Comparison of ENCODE assay signal across 8 mouse cellular contexts in genomic region chr16:13867406-13867805, GRCm38 (mm10). TPM values are rescaled to one million over a fixed set of nuclear protein-coding genes. Genes with fewer than 3 reads are reported as not detected.
A peak's percentile ranks its signal among the peaks of the same experiment; 100 is the strongest.
DNase-seq lines count a peak whose midpoint lies in the region; ATAC-seq lines count a peak whose summit lies in the region.
"Not testable (repeated sequence)": the region's sequence is repeated elsewhere in the genome, so short reads cannot be mapped to it uniquely, and the experiment has no call there.

No protein-coding gene starts in this region.

- peaks cover 38% of the 10 kb centered on the region for H3K36me3 ChIP-seq in forebrain, embryonic 10.5 days (replicated peaks)
- H3K36me3 ChIP-seq in heart, embryonic 16.5 days (ENCODE audit: control insufficient read depth, insufficient read depth): peaks cover 14% of the 10 kb centered on the region
- not testable (repeated sequence) for H3K36me3 ChIP-seq in midbrain, embryonic 16.5 days (ENCODE audit: control insufficient read depth, insufficient read depth, low read length)

- peak overlapping the region; percentile 53 for H3K4me3 ChIP-seq in forebrain, embryonic 10.5 days
- H3K4me3 ChIP-seq in heart, embryonic 16.5 days (ENCODE audit: low read length); midbrain, embryonic 16.5 days (ENCODE audit: low read depth, low read length): not testable (repeated sequence)

- WGBS in forebrain, embryonic 10.5 days: 10% methylated on average over 5 of the region's 5 CpGs
- WGBS in heart, embryonic 16.5 days: 39% methylated on average over 5 of the region's 5 CpGs
- 17% methylated on average over 5 of the region's 5 CpGs for WGBS in midbrain, embryonic 16.5 days

- not testable (repeated sequence) for H3K9ac ChIP-seq in heart, embryonic 16.5 days (ENCODE audit: low read length); midbrain, embryonic 16.5 days (ENCODE audit: low read depth, low read length)

- DNase-seq in B cell, adult 2 months: peak; percentile 19 to 21
- peak; percentile 5 to 8 for DNase-seq in cerebellum, adult 18-20 months
- not testable (repeated sequence) for DNase-seq in forebrain, embryonic 10.5 days (ENCODE audit: extremely low spot score, low spot score)
- peak; percentile 69 for DNase-seq in layer of hippocampus, adult 11-12 months (ENCODE audit: low spot score)
- peak; percentile 17 for DNase-seq in liver
- DNase-seq in testis, postnatal 10 days (ENCODE audit: low spot score): peak; percentile 49

- not testable (repeated sequence) for ATAC-seq in heart, embryonic 16.5 days (replicated peaks; ENCODE audit: extremely low read depth, insufficient read depth, low FRiP score)
- ATAC-seq in midbrain, embryonic 16.5 days: 0 out of 2 replicates have a peak, but pooled peaks have one; percentile 73

- H3K27me3 ChIP-seq in forebrain, embryonic 10.5 days (ENCODE audit: poor library complexity, severe bottlenecking); heart, embryonic 16.5 days (ENCODE audit: control insufficient read depth, insufficient read depth, low read length); midbrain, embryonic 16.5 days (ENCODE audit: control insufficient read depth, insufficient read depth, low read depth, low read length): not testable (repeated sequence)

- H3K4me1 ChIP-seq in forebrain, embryonic 10.5 days: peaks cover 12% of the 10 kb centered on the region
- not testable (repeated sequence) for H3K4me1 ChIP-seq in heart, embryonic 16.5 days (ENCODE audit: control insufficient read depth, insufficient read depth, low read length); midbrain, embryonic 16.5 days (ENCODE audit: control insufficient read depth, insufficient read depth, low read length)

- not testable (repeated sequence) for H3K27ac ChIP-seq in forebrain, embryonic 10.5 days; heart, embryonic 16.5 days (ENCODE audit: low read length); midbrain, embryonic 16.5 days (ENCODE audit: low read length)

- H3K9me3 ChIP-seq in forebrain, embryonic 10.5 days; heart, embryonic 16.5 days (replicated peaks; ENCODE audit: control insufficient read depth, low read length); midbrain, embryonic 16.5 days (replicated peaks; ENCODE audit: control insufficient read depth, low read length, poor library complexity, severe bottlenecking): not testable (repeated sequence)

- peak overlapping the region; percentile 59; the same call in 1 of the 2 replicates for H3K4me2 ChIP-seq in heart, embryonic 16.5 days (ENCODE audit: low read depth, low read length)
- H3K4me2 ChIP-seq in midbrain, embryonic 16.5 days (ENCODE audit: low read length): not testable (repeated sequence)

RNA-seq across cellular contexts. Expression of gene Pdxdc1, which starts 35.5 kb away (rescaled TPM):
- 70.7 and 71.2 TPM in 2 replicates for polyA plus RNA-seq in forebrain, embryonic 10.5 days (2016; fragmentation: Nextera tagmentation; extraction: Ambion mirVana)
- 58.1 and 65.8 TPM in 2 replicates for polyA plus RNA-seq in heart, embryonic 16.5 days (2015; fragmentation: Nextera tagmentation; extraction: Ambion mirVana)
- polyA plus RNA-seq in midbrain, embryonic 16.5 days (2015; fragmentation: Nextera tagmentation; extraction: Ambion mirVana): 74.4 and 76.4 TPM in 2 replicates

RNA-seq across cellular contexts. Expression of gene Mpv17l, which starts 35.6 kb away (rescaled TPM):
- polyA plus RNA-seq in forebrain, embryonic 10.5 days (2016; fragmentation: Nextera tagmentation; extraction: Ambion mirVana): 3.1 TPM in 2 replicates
- polyA plus RNA-seq in heart, embryonic 16.5 days (2015; fragmentation: Nextera tagmentation; extraction: Ambion mirVana): 1.7 and 2.3 TPM in 2 replicates
- 32.3 and 41.5 TPM in 2 replicates for polyA plus RNA-seq in midbrain, embryonic 16.5 days (2015; fragmentation: Nextera tagmentation; extraction: Ambion mirVana)

RNA-seq across cellular contexts. Expression of gene Ntan1, which starts 48.8 kb away (rescaled TPM):
- 122 and 125 TPM in 2 replicates for polyA plus RNA-seq in forebrain, embryonic 10.5 days (2016; fragmentation: Nextera tagmentation; extraction: Ambion mirVana)
- 145 and 150 TPM in 2 replicates for polyA plus RNA-seq in heart, embryonic 16.5 days (2015; fragmentation: Nextera tagmentation; extraction: Ambion mirVana)
- polyA plus RNA-seq in midbrain, embryonic 16.5 days (2015; fragmentation: Nextera tagmentation; extraction: Ambion mirVana): 209 and 214 TPM in 2 replicates
